In the genomic region with DNA sequence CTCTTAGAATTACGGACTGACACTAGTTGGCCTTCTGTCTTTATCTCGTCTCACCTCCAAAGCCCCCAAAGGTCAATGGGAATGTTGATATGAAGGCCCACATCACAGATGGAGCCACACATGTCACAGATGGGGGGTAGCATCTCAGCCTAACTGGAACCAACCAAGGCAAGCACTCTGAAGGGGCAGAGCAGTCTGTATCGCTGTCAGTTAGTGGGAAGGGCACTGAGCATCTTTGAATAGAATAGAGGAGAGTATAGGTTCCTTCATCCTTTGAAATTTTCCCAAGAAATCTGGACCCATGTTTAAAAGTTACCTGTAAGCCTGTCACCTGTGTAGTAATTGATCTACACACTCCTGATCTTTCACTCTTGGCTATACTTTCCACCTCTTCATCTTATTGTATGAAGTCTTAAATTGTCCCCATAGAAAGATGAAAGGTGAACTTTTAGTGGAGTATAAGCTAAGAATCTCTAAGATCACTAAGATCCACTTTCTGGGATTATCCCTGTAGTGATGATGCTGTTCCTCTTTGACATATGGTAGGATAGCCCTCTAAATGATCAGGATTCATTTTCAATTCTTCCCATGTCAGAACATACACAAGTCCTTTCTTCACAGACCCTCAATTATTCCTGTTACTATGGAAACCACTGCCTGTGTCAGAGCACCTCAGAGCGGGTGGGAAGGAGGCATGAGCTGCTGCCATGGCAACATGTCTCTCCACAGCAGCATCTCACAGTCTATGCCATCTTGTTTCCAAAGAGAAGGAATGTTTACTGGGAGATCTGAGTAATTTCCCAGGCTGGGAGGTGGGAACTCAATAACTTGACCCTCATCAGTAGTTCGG, we compare ENCODE assay signal across 9 mouse cellular contexts.
A peak's percentile ranks its signal among the peaks of the same experiment; 100 is the strongest.
DNase-seq lines count a peak whose midpoint lies in the region; ATAC-seq and TF ChIP-seq lines count a peak whose summit lies in the region.
"Had no signal": no experiment of that assay in that cellular context is flagged by ENCODE, and none has a peak within 500 bp of the region (broad histone marks: within the 10 kb centered on the region; RNA-seq: fewer than 3 reads in every experiment).

No protein-coding gene starts in this region.

- no peak overlapping the region; the same call in 1 of the 2 replicates for H3K27ac ChIP-seq in embryonic facial prominence, embryonic 10.5 days (replicated peaks)
- peak overlapping the region; percentile 74 for H3K27ac ChIP-seq in olfactory bulb, adult 2 months (ENCODE audit: insufficient read depth, low read depth, low read length)
- H3K27ac ChIP-seq in kidney, embryonic 16.5 days (ENCODE audit: low read length) = no peak overlapping the region
- H3K27ac ChIP-seq: heart, embryonic 15.5 days had no signal

- H3K4me1 ChIP-seq in embryonic facial prominence, embryonic 10.5 days = no peaks in the 10 kb centered on the region; the same call in 1 of the 2 replicates
- peaks cover 12% of the 10 kb centered on the region for H3K4me1 ChIP-seq in olfactory bulb, adult 2 months (ENCODE audit: control insufficient read depth, insufficient read depth, low read length)
- H3K4me1 ChIP-seq in kidney, embryonic 16.5 days (ENCODE audit: insufficient read depth, low read length) = no peaks in the 10 kb centered on the region
- H3K4me1 ChIP-seq: heart, embryonic 15.5 days had no signal

- no peak overlapping the region for H3K4me2 ChIP-seq in kidney, embryonic 16.5 days (replicated peaks; ENCODE audit: low read depth, low read length)
- H3K4me2 ChIP-seq: heart, embryonic 15.5 days had no signal

- no peaks in the 10 kb centered on the region for H3K27me3 ChIP-seq in embryonic facial prominence, embryonic 10.5 days (replicated peaks; ENCODE audit: low read depth, poor library complexity, severe bottlenecking)
- H3K27me3 ChIP-seq in kidney, embryonic 16.5 days (ENCODE audit: insufficient read depth, low read length) = no peaks in the 10 kb centered on the region
- H3K27me3 ChIP-seq: heart, embryonic 15.5 days had no signal

- no peak overlapping the region for H3K4me3 ChIP-seq in embryonic facial prominence, embryonic 10.5 days
- H3K4me3 ChIP-seq in olfactory bulb, adult 2 months (ENCODE audit: insufficient read depth, low read depth, low read length) = no peak overlapping the region
- H3K4me3 ChIP-seq in kidney, embryonic 16.5 days (ENCODE audit: low read length) = no peak overlapping the region
- H3K4me3 ChIP-seq: heart, embryonic 15.5 days had no signal

- intact Hi-C loops in left cerebral cortex, postnatal 10 days (cut with DNase I) = no loop called here
- intact Hi-C loops in heart, postnatal 25 days (cut with DNase I) = no loop called here

- H3K9me3 ChIP-seq in embryonic facial prominence, embryonic 10.5 days = no peaks in the 10 kb centered on the region
- H3K9me3 ChIP-seq in kidney, embryonic 16.5 days (ENCODE audit: low read length) = no peaks in the 10 kb centered on the region
- H3K9me3 ChIP-seq: heart, embryonic 15.5 days had no signal

- H3K36me3 ChIP-seq in embryonic facial prominence, embryonic 10.5 days (replicated peaks) = no peaks in the 10 kb centered on the region
- H3K36me3 ChIP-seq in kidney, embryonic 16.5 days (ENCODE audit: insufficient read depth, low read length) = no peaks in the 10 kb centered on the region
- H3K36me3 ChIP-seq: heart, embryonic 15.5 days had no signal

- WGBS in embryonic facial prominence, embryonic 10.5 days = 65% methylated on average over 5 of the region's 5 CpGs
- 45% methylated on average over 5 of the region's 5 CpGs for WGBS in olfactory bulb, adult 2 months
- 84% methylated on average over 5 of the region's 5 CpGs for WGBS in kidney, embryonic 16.5 days

- no peak for TF ChIP-seq POLR2A in olfactory bulb, adult 2 months (IDR thresholded peaks at IDR 0.05; ENCODE audit: insufficient read depth, low read depth, low read length)

- peak; percentile 29 for DNase-seq in embryonic facial prominence, embryonic 10.5 days (ENCODE audit: low spot score)
- DNase-seq in frontal cortex, postnatal 36 days (ENCODE audit: low spot score in 2 of 2) = peak; percentile 57 to 75
- DNase-seq in left cerebral cortex, postnatal 10 days (ENCODE audit: extremely low spot score in 1 of 2, low spot score in 2 of 2) = peak; percentile 51 to 85
- no peak for DNase-seq in c-Kit-positive CD71-positive TER-119-positive erythroid progenitor cells, embryonic 14.5 days (ENCODE audit: low spot score)
- no peak for DNase-seq in heart, postnatal 25 days (ENCODE audit: low spot score)
- no peak for DNase-seq in natural killer cell, adult 2 months (ENCODE audit: low spot score in 2 of 2)

- ATAC-seq in kidney, embryonic 16.5 days (ENCODE audit: low FRiP score, low TSS enrichment) = no peak

- no peak for TF ChIP-seq CTCF in olfactory bulb, adult 2 months (IDR thresholded peaks at IDR 0.05; ENCODE audit: insufficient read depth, low read depth, low read length)

- H3K9ac ChIP-seq in kidney, embryonic 16.5 days (replicated peaks; ENCODE audit: low read length) = no peak overlapping the region
- H3K9ac ChIP-seq: heart, embryonic 15.5 days had no signal

Comparison
In these comparisons a context has a peak if more than half of its experiments do, and no peak if none do; other contexts are left out.
1. DNase-seq: peak in embryonic facial prominence, embryonic 10.5 days (single experiment), frontal cortex, postnatal 36 days (2 of 2) and left cerebral cortex, postnatal 10 days (2 of 2); none in c-Kit-positive CD71-positive TER-119-positive erythroid progenitor cells, embryonic 14.5 days (single experiment), heart, postnatal 25 days (single experiment) and natural killer cell, adult 2 months (0 of 2).